26 mouse cellular contexts compared by ENCODE assay signal in the genomic region with DNA sequence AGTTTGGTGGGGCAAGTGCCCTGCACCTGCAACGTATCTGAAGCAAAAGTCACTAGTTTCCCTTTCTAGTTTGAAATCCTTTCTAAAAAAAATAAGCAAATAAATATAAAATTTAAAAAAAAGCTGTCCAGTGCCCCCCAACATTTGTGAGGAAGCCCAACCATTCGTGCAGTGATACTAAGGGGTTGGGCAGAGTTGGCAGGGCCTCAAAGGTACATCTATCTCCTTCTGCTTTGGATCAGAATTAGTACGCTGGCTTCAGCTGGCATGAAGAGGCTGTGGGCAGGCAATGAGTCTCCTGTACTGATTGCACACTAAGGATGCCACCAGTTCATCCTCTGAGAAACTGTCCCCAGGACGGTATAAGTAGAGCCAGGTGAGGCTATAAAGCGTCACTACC.
DNase-seq lines count a peak whose midpoint lies in the region; ATAC-seq and TF ChIP-seq lines count a peak whose summit lies in the region.
"Had no signal": no experiment of that assay in that cellular context is flagged by ENCODE, and none has a peak within 500 bp of the region (broad histone marks: within the 10 kb centered on the region; RNA-seq: fewer than 3 reads in every experiment).

No protein-coding gene starts in this region.

- no peak overlapping the region for H3K27ac ChIP-seq in kidney, postnatal 0 days
- no peak overlapping the region for H3K27ac ChIP-seq in midbrain, postnatal 0 days (ENCODE audit: low read depth, low read length)
- H3K27ac ChIP-seq in midbrain, embryonic 15.5 days: no peak overlapping the region
- H3K27ac ChIP-seq in left cerebral cortex, adult 2 months: no peak overlapping the region
- H3K27ac ChIP-seq: embryonic facial prominence, embryonic 12.5 days; forebrain, embryonic 10.5 days; forebrain, embryonic 15.5 days; hindbrain, embryonic 15.5 days; limb, embryonic 13.5 days; liver, embryonic 13.5 days; neural tube, embryonic 13.5 days had no signal

- no peaks in the 10 kb centered on the region for H3K9me3 ChIP-seq in kidney, postnatal 0 days (replicated peaks; ENCODE audit: low read length)
- H3K9me3 ChIP-seq in midbrain, postnatal 0 days (ENCODE audit: low read length): no peaks in the 10 kb centered on the region
- no peaks in the 10 kb centered on the region for H3K9me3 ChIP-seq in midbrain, embryonic 15.5 days
- H3K9me3 ChIP-seq: embryonic facial prominence, embryonic 12.5 days; forebrain, embryonic 10.5 days; forebrain, embryonic 15.5 days; hindbrain, embryonic 15.5 days; limb, embryonic 13.5 days; liver, embryonic 13.5 days; neural tube, embryonic 13.5 days had no signal

- DNase-seq in gastrocnemius, postnatal 14 days: peak; percentile 12
- no peak for DNase-seq in gastrocnemius, postnatal 36 days
- DNase-seq in kidney, postnatal 0 days (ENCODE audit: low spot score): peak; percentile 15
- no peak for DNase-seq in kidney, adult 18-20 months
- DNase-seq in midbrain, postnatal 0 days (ENCODE audit: low spot score): peak; percentile 44
- peak; percentile 36 for DNase-seq in testis, postnatal 10 days (ENCODE audit: low spot score)
- no peak for DNase-seq in left cerebral cortex, adult 2 months (ENCODE audit: extremely low spot score in 1 of 2, low spot score in 2 of 2)
- DNase-seq: adrenal gland, adult 2 months; cerebellum, adult 11 months; cerebellum, adult 9-10 months; cerebellum, postnatal 36 days; kidney, adult 2 months; layer of hippocampus, postnatal 36 days; liver, embryonic 13.5 days; lung, adult 18-20 months; right cerebral cortex, postnatal 4 days; thymus, postnatal 14 days had no signal

- H3K9ac ChIP-seq in kidney, postnatal 0 days (ENCODE audit: low read depth, low read length): no peak overlapping the region
- H3K9ac ChIP-seq in midbrain, postnatal 0 days (replicated peaks; ENCODE audit: low read length, poor library complexity, severe bottlenecking): no peak overlapping the region
- no peak overlapping the region for H3K9ac ChIP-seq in midbrain, embryonic 15.5 days
- H3K9ac ChIP-seq: embryonic facial prominence, embryonic 12.5 days; forebrain, embryonic 15.5 days; hindbrain, embryonic 15.5 days; limb, embryonic 13.5 days; liver, embryonic 13.5 days; neural tube, embryonic 13.5 days had no signal

- H3K4me3 ChIP-seq in kidney, postnatal 0 days (replicated peaks; ENCODE audit: low read depth, low read length): no peak overlapping the region
- H3K4me3 ChIP-seq in midbrain, postnatal 0 days (ENCODE audit: low read depth, low read length): no peak overlapping the region
- H3K4me3 ChIP-seq in midbrain, embryonic 15.5 days: no peak overlapping the region
- H3K4me3 ChIP-seq in left cerebral cortex, adult 2 months: no peak overlapping the region
- H3K4me3 ChIP-seq: embryonic facial prominence, embryonic 12.5 days; forebrain, embryonic 10.5 days; forebrain, embryonic 15.5 days; hindbrain, embryonic 15.5 days; limb, embryonic 13.5 days; liver, embryonic 13.5 days; neural tube, embryonic 13.5 days had no signal

- H3K4me1 ChIP-seq in kidney, postnatal 0 days (replicated peaks; ENCODE audit: insufficient read depth, low read length): no peaks in the 10 kb centered on the region
- no peaks in the 10 kb centered on the region for H3K4me1 ChIP-seq in midbrain, postnatal 0 days (ENCODE audit: insufficient read depth, low read length)
- H3K4me1 ChIP-seq in midbrain, embryonic 15.5 days: peaks cover 8% of the 10 kb centered on the region
- H3K4me1 ChIP-seq: forebrain, embryonic 15.5 days had no signal

- H3K4me2 ChIP-seq in kidney, postnatal 0 days (ENCODE audit: low read length): no peak overlapping the region
- H3K4me2 ChIP-seq in midbrain, postnatal 0 days (ENCODE audit: low read depth, low read length, poor library complexity, severe bottlenecking): no peak overlapping the region
- H3K4me2 ChIP-seq in midbrain, embryonic 15.5 days: no peak overlapping the region
- H3K4me2 ChIP-seq: embryonic facial prominence, embryonic 12.5 days; forebrain, embryonic 15.5 days; hindbrain, embryonic 15.5 days; limb, embryonic 13.5 days; liver, embryonic 13.5 days; midbrain, embryonic 11.5 days; neural tube, embryonic 13.5 days had no signal

- H3K36me3 ChIP-seq in kidney, postnatal 0 days (ENCODE audit: insufficient read depth, low read length): no peaks in the 10 kb centered on the region
- no peaks in the 10 kb centered on the region for H3K36me3 ChIP-seq in midbrain, postnatal 0 days (ENCODE audit: insufficient read depth, low read length)
- no peaks in the 10 kb centered on the region for H3K36me3 ChIP-seq in midbrain, embryonic 15.5 days (replicated peaks)
- H3K36me3 ChIP-seq: embryonic facial prominence, embryonic 12.5 days; forebrain, embryonic 10.5 days; forebrain, embryonic 15.5 days; hindbrain, embryonic 15.5 days; limb, embryonic 13.5 days; liver, embryonic 13.5 days; neural tube, embryonic 13.5 days had no signal

- no peak for TF ChIP-seq CTCF in kidney, postnatal 0 days (IDR thresholded peaks at IDR 0.05; ENCODE audit: low read depth)
- no peak for TF ChIP-seq CTCF in midbrain, postnatal 0 days (IDR thresholded peaks at IDR 0.05)
- TF ChIP-seq CTCF in left cerebral cortex, adult 2 months (IDR thresholded peaks at IDR 0.05): no peak

- intact Hi-C loops in gastrocnemius, postnatal 14 days (cut with DNase I; ENCODE audit: low total_unique reads): no loop called here
- intact Hi-C loops in gastrocnemius, postnatal 36 days (cut with DNase I): no loop called here
- intact Hi-C loops in left cerebral cortex, adult 2 months (cut with DNase I): no loop called here

- WGBS in kidney, postnatal 0 days: 63% methylated on average over 5 of the region's 5 CpGs
- 75% methylated on average over 5 of the region's 5 CpGs for WGBS in midbrain, postnatal 0 days
- WGBS in midbrain, embryonic 15.5 days: 79% methylated on average over 5 of the region's 5 CpGs

- ATAC-seq in kidney, postnatal 0 days (replicated peaks; ENCODE audit: low FRiP score, low read depth): no peak
- no peak for ATAC-seq in midbrain, postnatal 0 days (ENCODE audit: low FRiP score)
- ATAC-seq in midbrain, embryonic 15.5 days (replicated peaks): no peak
- ATAC-seq: activated CD4-positive, CD25-positive, alpha-beta regulatory T cell, adult 4 months; forebrain, embryonic 15.5 days had no signal

- no peaks in the 10 kb centered on the region for H3K27me3 ChIP-seq in kidney, postnatal 0 days (ENCODE audit: insufficient read depth, low read length)
- no peaks in the 10 kb centered on the region for H3K27me3 ChIP-seq in midbrain, postnatal 0 days (ENCODE audit: insufficient read depth, low read length)
- no peaks in the 10 kb centered on the region for H3K27me3 ChIP-seq in midbrain, embryonic 15.5 days (replicated peaks)
- H3K27me3 ChIP-seq: embryonic facial prominence, embryonic 12.5 days; forebrain, embryonic 15.5 days; hindbrain, embryonic 15.5 days; limb, embryonic 13.5 days; liver, embryonic 13.5 days; neural tube, embryonic 13.5 days had no signal

Comparison
In these comparisons a context has a peak if more than half of its experiments do, and no peak if none do; other contexts are left out.
1. DNase-seq: peak in gastrocnemius, postnatal 14 days (single experiment), kidney, postnatal 0 days (single experiment), midbrain, postnatal 0 days (single experiment) and testis, postnatal 10 days (single experiment); none in gastrocnemius, postnatal 36 days (0 of 2), kidney, adult 18-20 months (single experiment) and left cerebral cortex, adult 2 months (0 of 2).